Mouse (Mus musculus): ENCODE results near the gene Mrpl19.

The Mrpl19 gene

DNA sequence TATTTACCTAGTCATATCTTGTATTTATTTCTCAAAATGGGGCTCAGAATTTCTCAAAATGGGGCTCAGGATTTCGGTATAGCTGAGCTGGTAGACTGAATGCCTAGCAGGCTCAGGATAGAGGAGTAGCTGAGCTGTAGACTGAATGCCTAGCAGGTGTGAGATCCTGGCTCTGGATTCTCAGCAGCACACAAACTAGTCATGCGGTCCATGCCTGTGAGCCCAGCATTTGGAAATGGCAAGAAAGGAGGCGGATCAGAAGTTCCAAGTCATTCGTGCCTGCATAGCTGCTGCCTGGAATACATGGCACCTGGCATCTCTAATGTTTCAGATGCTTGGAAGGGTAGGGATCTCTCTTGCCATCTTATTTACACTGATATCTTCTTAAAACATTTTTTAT, 36.4 kb downstream of the Mrpl19 start:
- DNase-seq (ENCODE audit: low spot score) = no peak

DNA sequence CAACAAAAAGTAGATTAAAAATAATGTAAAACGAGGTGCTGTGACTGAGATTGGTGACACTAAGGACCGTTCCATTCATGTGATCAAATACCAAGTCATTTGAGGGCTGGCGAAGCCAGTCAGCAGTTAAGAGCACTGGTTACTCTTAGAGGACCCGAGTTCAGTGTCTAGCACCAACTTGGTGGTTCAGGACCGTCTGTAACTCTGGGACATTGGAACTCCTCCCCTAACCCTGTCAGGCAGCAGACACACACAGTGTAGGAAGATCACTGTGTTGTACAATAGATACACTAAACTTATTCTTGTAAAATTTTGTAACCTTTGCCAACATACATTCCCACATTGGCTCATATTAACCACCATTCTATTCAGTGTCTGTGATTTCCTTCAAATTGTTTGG, 41.5 kb downstream of the Mrpl19 start:
- no peak for DNase-seq (ENCODE audit: low spot score)

DNA sequence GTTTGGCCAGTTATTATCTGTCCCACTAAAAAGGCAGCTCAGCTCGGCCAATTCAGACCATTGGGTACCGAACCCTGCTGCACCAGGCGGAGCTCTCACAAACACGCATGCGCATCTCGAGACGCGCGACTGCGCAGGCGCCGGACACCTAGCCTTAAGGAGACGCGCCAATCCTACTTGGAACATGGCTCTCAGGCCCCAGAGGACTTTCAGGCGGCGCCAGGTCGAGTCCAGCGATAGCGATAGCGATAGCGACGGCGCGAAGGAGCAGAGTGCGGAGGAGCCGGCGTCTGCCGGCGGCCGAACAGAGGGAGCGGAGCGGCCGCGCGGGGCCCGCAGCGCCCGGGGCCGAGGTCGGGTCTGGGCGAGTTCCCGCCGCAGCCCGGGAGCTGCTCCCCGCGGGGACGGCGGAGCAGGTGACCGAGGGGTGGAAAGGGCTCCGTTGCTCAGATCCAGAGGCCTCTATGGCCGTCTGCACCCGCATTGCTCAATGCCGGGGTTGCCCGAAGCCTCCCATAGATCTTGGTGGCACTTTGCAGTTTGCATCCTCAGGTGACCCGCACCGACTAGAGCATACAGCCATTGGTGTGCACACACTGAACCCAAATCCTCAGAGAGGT, 42.1 kb downstream of the Mrpl19 start, which contains the start of gene Gcfc2:
Gcfc2 (plus strand) TSS at position 147 of the 620 bp plus-strand sequence.
- DNase-seq (ENCODE audit: low spot score) = peak; percentile 80

DNA sequence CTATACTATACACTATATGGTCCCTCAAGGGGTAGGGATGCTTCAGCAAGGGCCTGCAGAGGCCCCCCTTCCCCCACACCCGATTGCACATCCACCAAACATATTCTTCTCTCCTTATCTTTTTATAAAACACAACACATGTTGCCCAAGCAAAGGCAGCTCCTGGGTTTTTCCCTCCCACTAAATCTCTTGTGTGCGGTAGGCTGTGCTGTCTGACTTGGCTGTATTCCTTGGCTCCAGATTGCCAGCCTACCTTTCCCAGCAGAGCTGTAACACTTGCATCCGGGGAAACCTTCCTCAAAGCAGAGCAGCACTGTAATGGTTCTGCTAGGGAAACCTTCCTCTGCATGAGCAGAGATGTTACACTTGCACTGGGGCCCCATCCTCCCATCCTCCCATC, 53.6 kb downstream of the Mrpl19 start:
- DNase-seq (ENCODE audit: low spot score) = no peak

DNA sequence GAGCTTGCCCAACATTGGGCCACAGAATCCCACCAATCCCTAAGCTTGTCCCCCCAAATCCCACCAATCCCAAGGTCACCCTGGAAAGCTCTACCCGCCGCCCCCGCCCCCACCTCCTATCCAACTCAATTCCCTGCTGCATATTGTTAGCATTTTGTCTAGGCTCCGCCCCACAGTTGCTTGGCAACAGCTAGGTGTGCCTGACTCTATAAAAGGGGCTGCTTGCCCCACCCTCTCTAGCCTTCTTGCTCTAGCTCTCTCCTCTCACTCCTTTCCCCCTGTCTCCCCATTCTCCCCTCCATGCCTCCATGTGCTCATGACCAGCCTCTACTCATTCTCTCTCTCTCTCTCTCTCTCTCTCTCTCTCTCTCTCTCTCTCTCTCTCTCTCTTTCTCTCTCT, 54.0 kb downstream of the Mrpl19 start:
- DNase-seq (ENCODE audit: low spot score) = no peak

DNA sequence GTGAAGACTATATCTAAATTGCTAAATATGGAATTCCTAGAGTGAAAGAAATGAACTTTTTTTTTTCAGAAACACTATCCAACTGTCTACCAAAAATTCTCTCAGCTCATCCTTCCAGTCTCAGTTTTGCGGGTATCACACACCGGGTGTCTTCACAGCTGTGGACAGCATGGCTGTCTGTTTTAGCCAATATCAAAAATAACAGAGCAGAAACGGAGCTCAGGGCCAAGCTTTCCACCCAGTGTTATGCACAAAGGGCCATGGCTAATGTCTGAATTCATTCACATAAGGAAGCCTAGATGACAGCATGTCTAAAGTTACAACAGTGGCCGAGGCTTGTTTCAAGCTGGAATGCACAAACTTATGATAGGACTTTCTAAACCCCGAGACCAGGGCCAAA, 54.5 kb downstream of the Mrpl19 start:
- no peak for DNase-seq (ENCODE audit: low spot score)

DNA sequence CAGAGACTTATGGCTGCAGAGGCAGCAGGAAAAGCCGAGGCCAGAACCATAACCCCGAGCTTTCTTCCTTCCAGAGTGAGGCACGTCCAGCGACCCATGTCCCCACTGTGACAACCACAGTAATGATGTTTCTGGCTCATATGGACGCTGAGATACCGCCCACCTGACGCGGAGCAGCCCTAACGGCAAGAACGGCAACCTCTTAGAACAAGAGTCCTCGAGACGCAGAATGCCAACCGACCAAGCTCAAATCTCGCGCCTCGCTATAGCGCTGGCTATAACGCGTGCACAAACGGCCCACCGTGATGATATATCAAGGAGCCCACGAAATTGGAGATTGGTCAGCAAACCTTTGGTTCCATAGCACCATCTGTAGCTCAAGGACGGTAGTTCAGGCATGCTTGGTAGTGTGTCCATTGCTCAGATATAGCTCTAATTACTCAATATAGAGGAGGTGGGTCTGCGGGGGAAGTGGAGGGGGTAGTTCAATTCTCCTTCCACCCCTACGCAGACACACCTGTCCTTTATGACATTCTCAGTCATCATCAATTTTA, 55.4 kb downstream of the Mrpl19 start:
- no peak for DNase-seq (ENCODE audit: low spot score)
